Mouse (Mus musculus) myocyte (in vitro differentiated cells): Measurements from ENCODE around the gene Frs2. TPM values are rescaled to one million over a fixed set of nuclear protein-coding genes. Genes with fewer than 3 reads are reported as not detected.
A peak's percentile ranks its signal among the peaks of the same experiment; 100 is the strongest.

Experiments used
- H3K27me3 ChIP-seq: one replicate; pipeline ENCODE4 v1.6.1; 2011; ENCODE audit not compliant: control insufficient read depth, insufficient read depth, insufficient read length
- H3K36me3 ChIP-seq: one replicate; pipeline ENCODE4 v1.6.1; 2011; ENCODE audit not compliant: control insufficient read depth, insufficient read depth
- H3K4me2 ChIP-seq: one replicate; pipeline ENCODE4 v1.6.1; 2011; ENCODE audit warnings: low read depth, control low read depth
- H3K4me3 ChIP-seq: one replicate; pipeline ENCODE4 v1.5.1; 2011; ENCODE audit warnings: mild to moderate bottlenecking, control low read depth, moderate library complexity
- H3K79me2 ChIP-seq: one replicate; pipeline ENCODE4 v1.6.1; 2011; ENCODE audit not compliant: control insufficient read depth, insufficient read depth
- H3ac ChIP-seq: one replicate; pipeline ENCODE4 v1.6.1; 2011; ENCODE audit not compliant: control insufficient read depth, insufficient read length
- CEBPB ChIP-seq: IDR thresholded peaks from 2 replicates; pipeline ENCODE4 v1.6.1; 2011; ENCODE audit warnings: mild to moderate bottlenecking, moderate library complexity; ENCODE audit not compliant: poor library complexity, insufficient read depth, severe bottlenecking
- E2F4 ChIP-seq: IDR thresholded peaks from one replicate; pipeline ENCODE4 v1.6.1; 2011; ENCODE audit warnings: mild to moderate bottlenecking, control low read depth, moderate library complexity; ENCODE audit not compliant: insufficient read depth
- MAX ChIP-seq: IDR thresholded peaks from one replicate; pipeline ENCODE4 v1.6.1; 2011; ENCODE audit warnings: low read depth, mild to moderate bottlenecking, control low read depth
- MYOD1 ChIP-seq, 3 experiments: IDR thresholded peaks; one replicate each; pipeline ENCODE4 v1.6.1; 2011; ENCODE audit warnings: control low read depth in 2 of 3, low read depth in 2 of 3, mild to moderate bottlenecking in 2 of 3, moderate library complexity in 1 of 3; ENCODE audit not compliant: insufficient read length in 2 of 3, control insufficient read depth in 1 of 3
- MYOG ChIP-seq, 3 experiments: IDR thresholded peaks; one replicate each; pipeline ENCODE4 v1.6.1; 2011; ENCODE audit warnings: control low read depth in 2 of 3, low read depth in 2 of 3, mild to moderate bottlenecking in 2 of 3; ENCODE audit not compliant: insufficient read length in 2 of 3, control insufficient read depth in 1 of 3, insufficient read depth in 1 of 3
- POLR2A ChIP-seq: IDR thresholded peaks from one replicate; pipeline ENCODE4 v1.6.1; 2011; ENCODE audit warnings: low read depth, mild to moderate bottlenecking, control low read depth, moderate library complexity; ENCODE audit not compliant: insufficient read length
- POLR2AphosphoS2 ChIP-seq: IDR thresholded peaks from one replicate; pipeline ENCODE4 v1.6.1; 2011; ENCODE audit warnings: low read depth, control low read depth; ENCODE audit not compliant: insufficient read length
- REST ChIP-seq: IDR thresholded peaks from one replicate; pipeline ENCODE4 v1.6.1; 2011; ENCODE audit warnings: mild to moderate bottlenecking, control low read depth, moderate library complexity; ENCODE audit not compliant: insufficient read depth, insufficient read length
- SRF ChIP-seq: IDR thresholded peaks from one replicate; pipeline ENCODE4 v1.6.1; 2011; ENCODE audit warnings: low read depth; ENCODE audit not compliant: control insufficient read depth, insufficient read length
- TCF12 ChIP-seq: IDR thresholded peaks from one replicate; pipeline ENCODE4 v1.6.1; 2011; ENCODE audit warnings: mild to moderate bottlenecking, control low read depth; ENCODE audit not compliant: poor library complexity, insufficient read depth, severe bottlenecking
- TCF3 ChIP-seq: IDR thresholded peaks from one replicate; pipeline ENCODE4 v1.6.1; 2011; ENCODE audit warnings: low read depth, control low read depth; ENCODE audit not compliant: insufficient read length
- USF1 ChIP-seq: IDR thresholded peaks from one replicate; pipeline ENCODE4 v1.6.1; 2011; ENCODE audit warnings: low read depth, mild to moderate bottlenecking, control low read depth, moderate library complexity
- polyA plus RNA-seq: library from polyadenylated mRNA; unstranded; fragments of >200 nt; fragmentation: generic; extraction: Trizol; gene quantifications from one replicate; pipeline ENCODE4 v1.2.1, GENCODE M21; 2012; ENCODE audit warnings: missing spikeins

Gene Frs2
- polyA plus RNA-seq: 6.6 TPM

GRCm38 (mm10) chr10:117148361-117149003 is at the start of gene Frs2:
Frs2 (minus strand) TSS chr10:117148534.
- TF ChIP-seq POLR2AphosphoS2 (peak; percentile 53), POLR2A (peak; percentile 78), USF1 (no peak), MYOG (IDR thresholded peaks at IDR 0.05; ENCODE audit: control insufficient read depth in 1 of 3, insufficient read depth in 1 of 3, insufficient read length in 2 of 3, low read depth in 2 of 3) (peak in 1 of 3 experiments; percentile 21)
- Histone ChIP-seq H3K27me3 (no peaks in the 10 kb centered on the region), H3K79me2 (peaks cover 46% of the 10 kb centered on the region), H3ac (peak within 1 kb of the TSS; percentile 91), H3K36me3 (no peaks in the 10 kb centered on the region), H3K4me2 (peak within 1 kb of the TSS; percentile 85), H3K4me3 (peak within 1 kb of the TSS; percentile 57)

GRCm38 (mm10) chr10:117196696-117197095 is 48.4 kb upstream of the Frs2 start:
- Histone ChIP-seq H3K36me3 (no peaks in the 10 kb centered on the region), H3K4me2 (no peak overlapping the region), H3K79me2 (no peaks in the 10 kb centered on the region), H3ac (no peak overlapping the region), H3K27me3 (no peaks in the 10 kb centered on the region), H3K4me3 (no peak overlapping the region)
- TF ChIP-seq MYOG (IDR thresholded peaks at IDR 0.05; ENCODE audit: control insufficient read depth in 1 of 3, insufficient read depth in 1 of 3, insufficient read length in 2 of 3, low read depth in 2 of 3) (no peak), TCF12 (no peak), MAX (no peak), CEBPB (no peak), POLR2A (no peak), E2F4 (no peak), REST (no peak), USF1 (no peak), MYOD1 (IDR thresholded peaks at IDR 0.05; ENCODE audit: control insufficient read depth in 1 of 3, insufficient read length in 2 of 3, low read depth in 2 of 3) (no peak), TCF3 (no peak), POLR2AphosphoS2 (no peak), SRF (no peak)

GRCm38 (mm10) chr10:117195748-117196147 is 47.4 kb upstream of the Frs2 start:
- Histone ChIP-seq H3K4me3 (no peak overlapping the region), H3K36me3 (no peaks in the 10 kb centered on the region), H3K4me2 (no peak overlapping the region), H3ac (no peak overlapping the region), H3K27me3 (no peaks in the 10 kb centered on the region), H3K79me2 (no peaks in the 10 kb centered on the region)
- TF ChIP-seq TCF3 (no peak), MYOG (IDR thresholded peaks at IDR 0.05; ENCODE audit: control insufficient read depth in 1 of 3, insufficient read depth in 1 of 3, insufficient read length in 2 of 3, low read depth in 2 of 3) (no peak), MYOD1 (IDR thresholded peaks at IDR 0.05; ENCODE audit: control insufficient read depth in 1 of 3, insufficient read length in 2 of 3, low read depth in 2 of 3) (no peak), POLR2AphosphoS2 (no peak), CEBPB (no peak), E2F4 (no peak), MAX (no peak), TCF12 (no peak), SRF (no peak), POLR2A (no peak), REST (no peak), USF1 (no peak)

- H3K4me3 ChIP-seq: no peak overlapping the region
- no peaks in the 10 kb centered on the region for H3K27me3 ChIP-seq
- no peak overlapping the region for H3K4me2 ChIP-seq
- no peaks in the 10 kb centered on the region for H3K36me3 ChIP-seq
- H3ac ChIP-seq: no peak overlapping the region
- H3K79me2 ChIP-seq: no peaks in the 10 kb centered on the region
- TF ChIP-seq E2F4 (no peak), POLR2AphosphoS2 (no peak), TCF12 (no peak), MYOD1 (IDR thresholded peaks at IDR 0.05; ENCODE audit: control insufficient read depth in 1 of 3, insufficient read length in 2 of 3, low read depth in 2 of 3) (no peak), CEBPB (no peak), USF1 (no peak), REST (no peak), MYOG (IDR thresholded peaks at IDR 0.05; ENCODE audit: control insufficient read depth in 1 of 3, insufficient read depth in 1 of 3, insufficient read length in 2 of 3, low read depth in 2 of 3) (no peak), POLR2A (no peak), MAX (no peak), SRF (no peak), TCF3 (no peak)
Observed at GRCm38 (mm10) chr10:117195005-117195404, 46.7 kb upstream of the Frs2 start.
